Mouse (Mus musculus) hindlimb bud, embryonic 11.5 days (tissue): ENCODE measurements around the gene Gm49510.

Experiments used
- DNase-seq: peaks from one replicate; pipeline ENCODE4 v3.0.0-alpha.2; 2012; ENCODE audit warnings: low read depth, low spot score; ENCODE audit errors: extremely low spot score

Gm49510 gene

GRCm38 (mm10) chr15:78940325-78940724, 40.9 kb downstream of the Gm49510 start:
- no peak for DNase-seq

DNA sequence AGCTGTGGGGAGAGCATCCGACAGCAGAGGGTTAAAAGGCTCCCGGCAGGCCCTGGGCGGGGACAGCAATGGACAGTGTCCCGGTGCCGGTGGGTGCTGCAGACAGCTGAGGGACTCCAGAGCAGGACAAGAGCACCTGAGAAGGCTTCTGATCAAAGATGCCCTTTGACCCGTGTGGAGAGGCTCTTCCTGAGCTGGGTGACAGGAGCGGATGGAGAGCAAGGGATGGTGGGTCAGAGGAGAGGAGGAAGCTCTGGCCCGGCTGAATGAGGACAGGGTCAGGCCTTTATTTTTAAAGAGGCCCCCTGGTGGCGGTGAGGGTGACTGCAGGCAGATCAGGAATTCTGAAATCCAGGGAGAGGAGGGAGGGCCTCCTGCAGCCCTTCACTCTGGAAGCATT, 43.2 kb downstream of the Gm49510 start:
- DNase-seq: no peak

GRCm38 (mm10) chr15:78946232-78946631, 46.8 kb downstream of the Gm49510 start:
- DNase-seq: no peak

DNA sequence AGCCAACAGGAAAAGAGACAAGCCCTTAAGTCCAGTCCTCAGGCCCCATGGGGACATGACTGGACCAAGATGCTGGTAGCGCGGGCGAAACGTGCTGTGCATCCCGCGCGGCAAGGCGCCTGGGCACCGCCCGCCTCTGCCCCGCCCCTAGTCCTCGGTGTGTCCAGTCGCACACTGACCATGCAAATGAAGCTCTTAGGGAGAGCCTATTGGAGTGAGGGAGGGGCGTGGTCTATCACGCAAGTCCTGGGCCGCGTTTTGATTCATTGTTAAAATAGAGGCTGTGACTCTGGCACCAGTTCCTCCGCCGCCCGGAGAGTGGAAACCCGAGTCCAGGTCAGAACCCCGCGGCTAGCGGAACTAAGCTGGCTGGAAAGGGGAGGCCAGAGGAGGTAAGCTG, 48.2 kb downstream of the Gm49510 start, which contains the start of gene Triobp:
Gene Triobp, plus strand, starts transcription at position 68 of the 400 bp plus-strand sequence.
- DNase-seq: no peak

GRCm38 (mm10) chr15:78948152-78948725, 48.8 kb downstream of the Gm49510 start:
- no peak for DNase-seq

GRCm38 (mm10) chr15:78948883-78949282, 49.4 kb downstream of the Gm49510 start:
- DNase-seq: no peak

GRCm38 (mm10) chr15:78955663-78956062, 56.2 kb downstream of the Gm49510 start:
- no peak for DNase-seq

DNA sequence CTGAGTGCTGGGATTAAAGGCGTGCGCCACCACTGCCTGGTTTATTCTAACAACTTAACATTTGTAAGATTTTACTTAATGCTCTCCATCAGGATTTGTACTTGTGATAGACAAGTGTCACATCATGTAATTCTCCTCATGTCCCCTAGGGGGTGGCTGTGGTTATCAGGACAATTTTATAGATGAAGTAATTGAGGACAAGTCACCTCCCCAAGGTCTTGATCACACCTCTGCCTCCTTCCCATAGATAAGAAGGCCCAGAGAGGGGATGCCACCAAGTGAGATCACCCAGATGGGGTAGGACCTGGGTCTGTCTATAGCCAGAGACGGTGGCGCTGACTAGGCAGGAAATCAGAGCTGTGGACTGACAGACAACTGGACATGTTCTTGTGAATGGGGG, 56.9 kb downstream of the Gm49510 start:
- no peak for DNase-seq

DNA sequence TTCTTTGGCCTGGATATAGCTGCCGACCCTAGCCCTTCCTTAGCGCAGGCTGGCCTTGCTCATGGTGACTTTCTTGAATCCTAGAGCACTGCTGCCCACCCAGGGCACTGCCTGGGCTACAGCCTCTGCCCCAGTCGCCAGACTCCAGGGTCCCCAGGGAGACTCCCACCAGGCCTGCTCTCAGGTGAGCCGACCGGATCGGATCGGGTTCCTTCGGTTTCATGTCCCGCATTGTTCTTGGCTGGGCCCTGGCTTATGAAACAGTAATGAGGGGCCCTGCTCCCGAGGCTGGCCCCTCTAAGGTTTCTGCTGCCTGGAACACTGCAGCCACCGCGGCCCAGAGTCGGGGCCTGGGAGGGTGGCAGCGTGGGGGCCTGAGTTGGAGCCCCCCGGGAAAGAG, 57.6 kb downstream of the Gm49510 start:
- no peak for DNase-seq

DNA sequence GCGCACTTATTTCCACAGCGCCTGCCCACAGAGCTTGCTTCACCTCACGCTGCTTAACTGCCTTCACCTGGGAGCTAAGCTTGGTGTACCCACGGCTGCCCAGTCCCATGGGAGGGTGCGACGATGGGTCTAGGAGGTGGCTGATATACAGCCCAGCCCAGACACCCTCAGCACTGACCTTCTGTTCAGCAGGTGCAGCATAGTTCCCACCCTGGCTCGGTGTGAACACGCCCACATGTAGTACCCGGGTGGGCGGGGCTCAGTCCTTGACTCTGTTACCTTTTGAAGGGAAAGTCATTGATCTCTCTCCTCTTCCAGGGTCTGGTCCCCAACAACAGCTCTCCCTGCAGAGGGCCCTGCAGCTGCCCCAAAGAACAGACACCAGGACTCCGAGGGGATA, 60.1 kb downstream of the Gm49510 start:
- no peak for DNase-seq

DNA sequence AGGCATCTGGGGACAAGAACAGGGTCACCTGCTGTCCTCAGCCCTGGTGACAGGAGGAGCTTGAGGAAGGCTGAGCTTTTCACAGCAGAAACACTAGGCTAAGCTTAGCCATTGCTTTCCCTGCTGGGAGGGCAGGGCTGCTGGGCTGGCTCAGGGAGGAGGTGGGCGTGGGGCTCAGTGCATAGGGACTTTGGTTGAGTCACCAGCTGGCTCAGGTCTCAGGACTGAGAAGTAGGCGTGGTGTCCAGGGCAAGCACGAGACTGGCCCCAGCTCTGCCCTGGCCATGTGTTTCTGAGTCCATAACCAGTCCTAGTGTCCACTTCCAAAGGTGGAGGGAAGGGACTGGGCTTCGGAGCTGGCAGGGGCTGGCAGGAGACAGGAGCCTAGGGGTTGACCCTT, 60.6 kb downstream of the Gm49510 start:
- no peak for DNase-seq

GRCm38 (mm10) chr15:78962885-78963284, 63.4 kb downstream of the Gm49510 start:
- DNase-seq: no peak
